Mouse (Mus musculus): ENCODE results near the gene Slc9a9. TPM values are rescaled to one million over a fixed set of nuclear protein-coding genes. Genes with fewer than 3 reads are reported as not detected.

Slc9a9 gene
- polyA plus RNA-seq, 1 experiment: 127 TPM

- TF ChIP-seq POLR2A (IDR thresholded peaks at IDR 0.05; ENCODE audit: borderline replicate concordance, low read depth, low read length) (no peak), CTCF (IDR thresholded peaks at IDR 0.05; ENCODE audit: low read depth, low read length) (no peak)
- Histone ChIP-seq H3K4me3 (ENCODE audit: insufficient read depth, low read length) (no peak overlapping the region), H3K27ac (ENCODE audit: insufficient read depth, low read depth, low read length) (no peak overlapping the region), H3K4me1 (ENCODE audit: control insufficient read depth, insufficient read depth, low read length) (no peaks in the 10 kb centered on the region)
Observed at GRCm38 (mm10) chr9:94844176-94844575, 174.5 kb downstream of the Slc9a9 start.

- Histone ChIP-seq H3K4me1 (ENCODE audit: control insufficient read depth, insufficient read depth, low read length) (no peaks in the 10 kb centered on the region), H3K27ac (ENCODE audit: insufficient read depth, low read depth, low read length) (no peak overlapping the region), H3K4me3 (ENCODE audit: insufficient read depth, low read length) (no peak overlapping the region)
- TF ChIP-seq CTCF (IDR thresholded peaks at IDR 0.05; ENCODE audit: low read depth, low read length) (no peak), POLR2A (IDR thresholded peaks at IDR 0.05; ENCODE audit: borderline replicate concordance, low read depth, low read length) (no peak)
Observed at GRCm38 (mm10) chr9:94847624-94848023, 177.9 kb downstream of the Slc9a9 start.

GRCm38 (mm10) chr9:94851550-94851949 lies 181.8 kb downstream of the Slc9a9 start:
- peaks cover 1% of the 10 kb centered on the region for H3K4me1 ChIP-seq (ENCODE audit: control insufficient read depth, insufficient read depth, low read length)
- no peak overlapping the region for H3K4me3 ChIP-seq (ENCODE audit: insufficient read depth, low read length)
- TF ChIP-seq POLR2A (IDR thresholded peaks at IDR 0.05; ENCODE audit: borderline replicate concordance, low read depth, low read length) (no peak), CTCF (IDR thresholded peaks at IDR 0.05; ENCODE audit: low read depth, low read length) (no peak)
- H3K27ac ChIP-seq (ENCODE audit: insufficient read depth, low read depth, low read length): no peak overlapping the region

GRCm38 (mm10) chr9:94856093-94856492 lies 186.4 kb downstream of the Slc9a9 start:
- Histone ChIP-seq H3K4me3 (ENCODE audit: insufficient read depth, low read length) (no peak overlapping the region), H3K4me1 (ENCODE audit: control insufficient read depth, insufficient read depth, low read length) (peaks cover 2% of the 10 kb centered on the region), H3K27ac (ENCODE audit: insufficient read depth, low read depth, low read length) (no peak overlapping the region)
- TF ChIP-seq POLR2A (IDR thresholded peaks at IDR 0.05; ENCODE audit: borderline replicate concordance, low read depth, low read length): no peak
- no peak for TF ChIP-seq CTCF (IDR thresholded peaks at IDR 0.05; ENCODE audit: low read depth, low read length)

GRCm38 (mm10) chr9:94868557-94868956 lies 198.8 kb downstream of the Slc9a9 start:
- no peak overlapping the region for H3K4me3 ChIP-seq (ENCODE audit: insufficient read depth, low read length)
- TF ChIP-seq CTCF (IDR thresholded peaks at IDR 0.05; ENCODE audit: low read depth, low read length): no peak
- TF ChIP-seq POLR2A (IDR thresholded peaks at IDR 0.05; ENCODE audit: borderline replicate concordance, low read depth, low read length): no peak

GRCm38 (mm10) chr9:94869023-94869799 lies 199.5 kb downstream of the Slc9a9 start:
- no peak overlapping the region for H3K27ac ChIP-seq (ENCODE audit: insufficient read depth, low read depth, low read length)
- TF ChIP-seq CTCF (IDR thresholded peaks at IDR 0.05; ENCODE audit: low read depth, low read length) (no peak), POLR2A (IDR thresholded peaks at IDR 0.05; ENCODE audit: borderline replicate concordance, low read depth, low read length) (no peak)
- H3K4me3 ChIP-seq (ENCODE audit: insufficient read depth, low read length): no peak overlapping the region
- no peaks in the 10 kb centered on the region for H3K4me1 ChIP-seq (ENCODE audit: control insufficient read depth, insufficient read depth, low read length)

More at GRCm38 (mm10) chr9:94868557-94868956, 198.8 kb downstream of the Slc9a9 start:
- no peak overlapping the region for H3K27ac ChIP-seq (ENCODE audit: insufficient read depth, low read depth, low read length)
- H3K4me1 ChIP-seq (ENCODE audit: control insufficient read depth, insufficient read depth, low read length): no peaks in the 10 kb centered on the region

GRCm38 (mm10) chr9:94882517-94882916 lies 212.8 kb downstream of the Slc9a9 start:
- Histone ChIP-seq H3K4me1 (ENCODE audit: control insufficient read depth, insufficient read depth, low read length) (no peaks in the 10 kb centered on the region), H3K27ac (ENCODE audit: insufficient read depth, low read depth, low read length) (no peak overlapping the region), H3K4me3 (ENCODE audit: insufficient read depth, low read length) (no peak overlapping the region)
- TF ChIP-seq CTCF (IDR thresholded peaks at IDR 0.05; ENCODE audit: low read depth, low read length): no peak
- TF ChIP-seq POLR2A (IDR thresholded peaks at IDR 0.05; ENCODE audit: borderline replicate concordance, low read depth, low read length): no peak

- TF ChIP-seq CTCF (IDR thresholded peaks at IDR 0.05; ENCODE audit: low read depth, low read length): no peak
- H3K4me1 ChIP-seq (ENCODE audit: control insufficient read depth, insufficient read depth, low read length): no peaks in the 10 kb centered on the region
- H3K27ac ChIP-seq (ENCODE audit: insufficient read depth, low read depth, low read length): no peak overlapping the region
- H3K4me3 ChIP-seq (ENCODE audit: insufficient read depth, low read length): no peak overlapping the region
Observed at GRCm38 (mm10) chr9:94883435-94883834, 213.7 kb downstream of the Slc9a9 start.

- Histone ChIP-seq H3K4me3 (ENCODE audit: insufficient read depth, low read length) (no peak overlapping the region), H3K4me1 (ENCODE audit: control insufficient read depth, insufficient read depth, low read length) (no peaks in the 10 kb centered on the region), H3K27ac (ENCODE audit: insufficient read depth, low read depth, low read length) (no peak overlapping the region)
- TF ChIP-seq POLR2A (IDR thresholded peaks at IDR 0.05; ENCODE audit: borderline replicate concordance, low read depth, low read length): no peak
- no peak for TF ChIP-seq CTCF (IDR thresholded peaks at IDR 0.05; ENCODE audit: low read depth, low read length)
Observed at GRCm38 (mm10) chr9:94885151-94885550, 215.4 kb downstream of the Slc9a9 start.

GRCm38 (mm10) chr9:94889647-94890046 lies 219.9 kb downstream of the Slc9a9 start:
- H3K27ac ChIP-seq (ENCODE audit: insufficient read depth, low read depth, low read length): no peak overlapping the region
- TF ChIP-seq POLR2A (IDR thresholded peaks at IDR 0.05; ENCODE audit: borderline replicate concordance, low read depth, low read length): no peak
- no peak for TF ChIP-seq CTCF (IDR thresholded peaks at IDR 0.05; ENCODE audit: low read depth, low read length)
- no peak overlapping the region for H3K4me3 ChIP-seq (ENCODE audit: insufficient read depth, low read length)

More at GRCm38 (mm10) chr9:94889647-94890046, 219.9 kb downstream of the Slc9a9 start:
- H3K4me1 ChIP-seq (ENCODE audit: control insufficient read depth, insufficient read depth, low read length): no peaks in the 10 kb centered on the region
